Mouse (Mus musculus) CD4-positive, CD25-positive, alpha-beta regulatory T cell, adult 9 weeks (primary cell): ENCODE measurements around the gene Rab1a. TPM values are rescaled to one million over a fixed set of nuclear protein-coding genes. Genes with fewer than 3 reads are reported as not detected.

ENCODE experiments used
- polyA plus RNA-seq: library from polyadenylated mRNA; unstranded; fragments of 100-300 nt; shearing (Covaris generic); gene quantifications from one replicate; pipeline ENCODE4 v1.2.1, GENCODE M21; 2017

Gene Rab1a
- 157 TPM for polyA plus RNA-seq

GRCm38 (mm10) chr11:20200713-20201575 is at the start of gene Rab1a:
TSS of gene Rab1a (plus strand) at chr11:20201432.

GRCm38 (mm10) chr11:20249296-20250110 is 48.3 kb downstream of the Rab1a start, which contains the start of gene Cep68:
TSS of gene Cep68 (minus strand) at chr11:20249429.

Other genes with a start within 250 kb of the Rab1a start
- 219 TPM for gene Actr2, start 88.5 kb upstream of the Rab1a start, polyA plus RNA-seq
- gene Cep68, start 48.0 kb downstream of the Rab1a start, polyA plus RNA-seq, result 28.5 TPM
- gene Slc1a4, start 131.3 kb downstream of the Rab1a start, polyA plus RNA-seq, result 0.76 TPM